Mouse (Mus musculus) liver, postnatal 0 days (tissue): ENCODE data around the gene Atp2b2.

Source experiments
- CTCF ChIP-seq: sonication (generic); IDR thresholded peaks from 2 replicates; pipeline ENCODE4 v1.5.1; 2016; ENCODE audit warnings: antibody characterized with exemption, low read depth
- EP300 ChIP-seq: IDR thresholded peaks from 2 replicates; pipeline ENCODE4 v1.6.1; 2016; ENCODE audit warnings: antibody characterized with exemption, low read depth, mild to moderate bottlenecking

DNA sequence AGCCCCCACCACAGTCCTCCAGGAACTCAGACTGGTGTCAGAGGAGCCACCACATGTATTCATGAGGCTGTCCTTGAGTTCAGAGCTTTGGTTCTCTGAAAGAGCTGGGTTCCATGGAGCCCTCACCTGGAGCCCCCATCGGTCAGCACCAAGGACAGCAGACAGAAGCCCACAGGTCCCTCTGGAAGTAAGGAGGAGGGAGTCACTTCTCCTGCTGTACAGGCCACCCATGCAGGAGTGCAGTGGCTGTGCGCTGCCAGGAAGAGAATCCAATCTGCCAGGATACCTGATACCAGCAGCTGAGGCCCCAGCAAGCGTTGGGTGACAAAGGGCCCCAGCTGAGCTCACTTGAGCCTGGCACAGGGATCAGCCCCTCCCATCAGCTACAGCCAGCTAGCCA lies 199.2 kb downstream of the Atp2b2 start:
- TF ChIP-seq CTCF: no peak
- TF ChIP-seq EP300: no peak
